Mouse (Mus musculus): ENCODE measurements around the gene Med12l.

DNA sequence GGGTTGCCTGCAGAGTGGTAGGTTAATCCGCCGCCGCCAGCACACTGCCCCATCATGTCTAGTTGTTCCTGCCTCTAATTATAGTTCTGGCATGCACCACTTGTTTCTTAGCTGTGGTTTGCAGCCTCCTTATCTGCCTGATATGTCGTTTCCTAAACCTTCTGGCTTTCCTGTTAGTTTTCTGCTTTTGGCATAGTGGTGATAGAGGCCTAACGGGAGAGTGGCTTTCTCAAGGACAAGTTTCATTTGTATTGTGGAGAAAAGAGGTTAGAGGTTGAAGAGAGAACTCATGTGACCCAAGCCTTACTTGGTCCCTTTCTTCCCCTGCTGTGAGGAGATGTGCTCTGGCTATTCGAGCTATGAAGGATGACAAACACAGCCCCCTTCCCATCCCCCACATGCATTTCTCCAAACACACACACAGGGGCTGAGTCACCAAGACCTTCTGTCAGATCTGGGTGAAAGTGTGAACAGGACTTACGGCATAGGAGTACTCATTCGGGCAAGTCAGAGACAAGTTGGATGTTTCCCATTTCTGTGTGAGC is 108.4 kb downstream of the Med12l start:
- TF ChIP-seq CTCF (IDR thresholded peaks at IDR 0.05) (no peak), POLR2A (IDR thresholded peaks at IDR 0.05; ENCODE audit: insufficient read depth, low read depth, low read length) (no peak)

All from heart, adult 2 months (tissue).